Mouse (Mus musculus) ES-CJ7 (cell line): ENCODE results near the gene Dnase1l3.

ENCODE experiments used
- DNase-seq: peaks from one replicate; pipeline ENCODE4 v3.0.0; 2011; ENCODE audit warnings: low read depth, low spot score

The Dnase1l3 gene

GRCm38 (mm10) chr14:7994271-7994767 is at the start of gene Dnase1l3:
Dnase1l3 (minus strand) TSS chr14:7994573.
- DNase-seq: no peak

- DNase-seq: no peak
Measured at GRCm38 (mm10) chr14:8042577-8042976, 48.2 kb upstream of the Dnase1l3 start.

- DNase-seq: no peak
Measured at GRCm38 (mm10) chr14:8042120-8042519, 47.7 kb upstream of the Dnase1l3 start.

GRCm38 (mm10) chr14:8040911-8041678 is 46.7 kb upstream of the Dnase1l3 start:
- DNase-seq: no peak

- DNase-seq: no peak
Measured at GRCm38 (mm10) chr14:8040179-8040578, 45.8 kb upstream of the Dnase1l3 start.

GRCm38 (mm10) chr14:8038791-8039448 is 44.5 kb upstream of the Dnase1l3 start:
- DNase-seq: no peak

- no peak for DNase-seq
Measured at GRCm38 (mm10) chr14:8038150-8038549, 43.8 kb upstream of the Dnase1l3 start.

GRCm38 (mm10) chr14:8036406-8036805 is 42.0 kb upstream of the Dnase1l3 start:
- no peak for DNase-seq

GRCm38 (mm10) chr14:8035951-8036350 is 41.6 kb upstream of the Dnase1l3 start:
- no peak for DNase-seq

- DNase-seq: no peak
Measured at GRCm38 (mm10) chr14:8034561-8034960, 40.2 kb upstream of the Dnase1l3 start.

GRCm38 (mm10) chr14:8032087-8032944 is 37.9 kb upstream of the Dnase1l3 start:
- DNase-seq: no peak

GRCm38 (mm10) chr14:8030535-8030934 is 36.2 kb upstream of the Dnase1l3 start:
- DNase-seq: no peak

- DNase-seq: no peak
Measured at GRCm38 (mm10) chr14:8029752-8030151, 35.4 kb upstream of the Dnase1l3 start.

GRCm38 (mm10) chr14:8028086-8028485 is 33.7 kb upstream of the Dnase1l3 start:
- no peak for DNase-seq

- no peak for DNase-seq
Measured at GRCm38 (mm10) chr14:8026769-8027531, 32.6 kb upstream of the Dnase1l3 start.

GRCm38 (mm10) chr14:8024936-8025335 is 30.6 kb upstream of the Dnase1l3 start:
- no peak for DNase-seq

GRCm38 (mm10) chr14:8024469-8024868 is 30.1 kb upstream of the Dnase1l3 start:
- no peak for DNase-seq

GRCm38 (mm10) chr14:8020546-8020945 is 26.2 kb upstream of the Dnase1l3 start:
- no peak for DNase-seq

GRCm38 (mm10) chr14:8020011-8020410 is 25.6 kb upstream of the Dnase1l3 start:
- no peak for DNase-seq

GRCm38 (mm10) chr14:8016951-8017350 is 22.6 kb upstream of the Dnase1l3 start:
- no peak for DNase-seq

GRCm38 (mm10) chr14:8016276-8016675 is 21.9 kb upstream of the Dnase1l3 start:
- DNase-seq: no peak
